Mouse (Mus musculus): ENCODE results near the gene Zfp84. TPM values are rescaled to one million over a fixed set of nuclear protein-coding genes. Genes with fewer than 3 reads are reported as not detected.
"Not testable (repeated sequence)": the region's sequence is repeated elsewhere in the genome, so short reads cannot be mapped to it uniquely, and the experiment has no call there.

Zfp84 gene
- total RNA-seq (2021): 10 to 100 TPM; 20.4 TPM
- long read RNA-seq, full-length matches to known transcripts: 6 of 9 reads
- long read RNA-seq, partial matches to known transcripts: 0 of 9 reads
- long read RNA-seq, other reads (novel, unspliced or antisense): 3 of 9 reads

GRCm38 (mm10) chr7:29768090-29768900, at the start of gene Zfp84:
TSS of gene Zfp84 (plus strand) at chr7:29768552.
- peak; percentile 88 to 97 for DNase-seq (ENCODE audit: low spot score in 2 of 2)

- DNase-seq (ENCODE audit: low spot score in 2 of 2): not testable (repeated sequence)
These were observed 42.8 kb upstream of the Zfp84 start for GRCm38 (mm10) chr7:29725461-29726142.

GRCm38 (mm10) chr7:29726860-29727259, 41.5 kb upstream of the Zfp84 start, which contains the start of gene Catsperg2:
TSS of gene Catsperg2 (minus strand) at chr7:29727032.
- DNase-seq (ENCODE audit: low spot score in 2 of 2): not testable (repeated sequence)

GRCm38 (mm10) chr7:29728055-29728454, 40.3 kb upstream of the Zfp84 start:
- no peak for DNase-seq (ENCODE audit: low spot score in 2 of 2)

- no peak for DNase-seq (ENCODE audit: low spot score in 2 of 2)
These were observed 26.1 kb upstream of the Zfp84 start for GRCm38 (mm10) chr7:29742258-29742657.

GRCm38 (mm10) chr7:29760476-29760875, 7.9 kb upstream of the Zfp84 start:
- DNase-seq (ENCODE audit: low spot score in 2 of 2): no peak

GRCm38 (mm10) chr7:29764702-29765101, 3.6 kb upstream of the Zfp84 start:
- DNase-seq (ENCODE audit: low spot score in 2 of 2): no peak

- DNase-seq (ENCODE audit: low spot score in 2 of 2): peak; percentile 79 to 93
These were observed 1.2 kb upstream of the Zfp84 start for GRCm38 (mm10) chr7:29767058-29767686.

- DNase-seq (ENCODE audit: low spot score in 2 of 2): no peak
These were observed 628 bp downstream of the Zfp84 start for GRCm38 (mm10) chr7:29768980-29769379.

- no peak for DNase-seq (ENCODE audit: low spot score in 2 of 2)
These were observed 5.2 kb downstream of the Zfp84 start for GRCm38 (mm10) chr7:29773503-29773902.

GRCm38 (mm10) chr7:29774371-29774770, 6.0 kb downstream of the Zfp84 start:
- DNase-seq (ENCODE audit: low spot score in 2 of 2): no peak

GRCm38 (mm10) chr7:29776568-29776967, 8.2 kb downstream of the Zfp84 start:
- DNase-seq (ENCODE audit: low spot score in 2 of 2): no peak

GRCm38 (mm10) chr7:29777372-29777771, 9.0 kb downstream of the Zfp84 start:
- DNase-seq (ENCODE audit: low spot score in 2 of 2): no peak

GRCm38 (mm10) chr7:29783871-29784551, 15.7 kb downstream of the Zfp84 start, which contains the start of gene Zfp30:
TSS of gene Zfp30 (plus strand) at chr7:29783998.
- peak; percentile 78 to 87 for DNase-seq (ENCODE audit: low spot score in 2 of 2)

GRCm38 (mm10) chr7:29785023-29785422, 16.7 kb downstream of the Zfp84 start:
- no peak for DNase-seq (ENCODE audit: low spot score in 2 of 2)

- no peak for DNase-seq (ENCODE audit: low spot score in 2 of 2)
These were observed 17.5 kb downstream of the Zfp84 start for GRCm38 (mm10) chr7:29785888-29786287.

GRCm38 (mm10) chr7:29792906-29793305, 24.6 kb downstream of the Zfp84 start:
- DNase-seq (ENCODE audit: low spot score in 2 of 2): no peak

- no peak for DNase-seq (ENCODE audit: low spot score in 2 of 2)
These were observed 38.7 kb downstream of the Zfp84 start for GRCm38 (mm10) chr7:29807046-29807445.

- no peak for DNase-seq (ENCODE audit: low spot score in 2 of 2)
These were observed 43.9 kb downstream of the Zfp84 start for GRCm38 (mm10) chr7:29812244-29812643.

- no peak for DNase-seq (ENCODE audit: low spot score in 2 of 2)
These were observed 46.0 kb downstream of the Zfp84 start for GRCm38 (mm10) chr7:29814381-29814780.

Measured in layer of hippocampus, adult 18-20 months (tissue).